Mouse (Mus musculus): Measurements from ENCODE around the gene Rexo4. TPM values are rescaled to one million over a fixed set of nuclear protein-coding genes. Genes with fewer than 3 reads are reported as not detected.

Rexo4 gene
- polyA plus RNA-seq, 1 experiment from 2014 or later, result 51.4 TPM

DNA sequence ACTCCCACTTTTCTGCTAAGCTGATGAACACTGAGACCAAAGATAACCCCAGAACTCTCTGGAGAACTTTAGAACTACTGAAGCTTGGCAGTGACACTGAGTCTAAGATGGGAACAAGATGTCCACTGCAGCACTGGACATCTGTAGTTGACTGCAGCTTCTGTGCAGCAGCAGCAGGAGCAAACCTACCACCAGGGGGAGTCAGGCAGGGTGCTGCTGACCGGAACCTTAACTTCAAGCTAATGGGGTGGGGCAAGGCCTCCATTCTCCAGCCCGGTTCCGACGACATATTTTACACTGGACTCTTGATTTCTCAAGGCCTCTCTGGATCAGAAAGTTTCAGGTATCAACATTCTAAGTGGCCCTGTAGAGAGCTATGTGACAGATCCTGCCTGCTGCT is 57.1 kb downstream of the Rexo4 start:
- DNase-seq (ENCODE audit: low spot score, missing footprints) (peak; percentile 91), ATAC-seq (ENCODE audit: low FRiP score) (no peak)
- peaks cover 14% of the 10 kb centered on the region for H3K36me3 ChIP-seq (ENCODE audit: control insufficient read depth, insufficient read depth, low read length)
- no peak overlapping the region for H3K4me2 ChIP-seq
- no peak overlapping the region for H3K27ac ChIP-seq (ENCODE audit: low read depth, low read length)
- H3K4me1 ChIP-seq (ENCODE audit: control insufficient read depth, insufficient read depth, low read length), result peaks cover 26% of the 10 kb centered on the region
- 74% methylated on average over 4 of the region's 4 CpGs for WGBS
- no peaks in the 10 kb centered on the region for H3K27me3 ChIP-seq (ENCODE audit: control insufficient read depth, insufficient read depth, low read length)
- H3K9me3 ChIP-seq (ENCODE audit: control insufficient read depth, low read length), result no peaks in the 10 kb centered on the region
- H3K4me3 ChIP-seq (ENCODE audit: low read depth, low read length), result no peak overlapping the region
- no peak overlapping the region for H3K9ac ChIP-seq (ENCODE audit: low read length)

DNA sequence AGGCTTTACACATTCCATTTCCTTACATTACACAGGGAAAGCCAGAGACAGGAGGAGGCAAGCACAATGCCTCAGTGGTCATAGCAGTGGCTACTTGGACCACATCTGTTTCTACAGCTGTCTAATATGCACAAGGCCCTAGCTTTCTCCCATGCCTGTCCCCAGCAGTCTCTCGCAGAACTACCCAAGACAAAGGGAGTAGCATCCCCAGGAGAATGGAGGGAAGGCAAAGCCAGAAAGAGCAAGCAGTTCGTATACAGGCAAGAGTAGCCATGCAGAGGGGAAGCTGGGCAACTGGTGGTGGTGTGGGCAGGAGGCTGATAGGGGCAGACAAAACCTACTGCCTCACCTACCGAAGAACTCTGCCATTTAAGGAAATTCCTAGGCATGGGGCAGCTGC is 57.8 kb downstream of the Rexo4 start:
- 88% methylated on average over 3 of the region's 3 CpGs for WGBS
- Histone ChIP-seq H3K9ac (ENCODE audit: low read length) (no peak overlapping the region), H3K36me3 (ENCODE audit: control insufficient read depth, insufficient read depth, low read length) (peaks cover 11% of the 10 kb centered on the region; the same call in 1 of the 2 replicates)

GRCm38 (mm10) chr2:26905936-26906335 is 58.2 kb downstream of the Rexo4 start:
- WGBS, result 94% methylated on average over 2 of the region's 2 CpGs
- ATAC-seq (ENCODE audit: low FRiP score) (no peak), DNase-seq (ENCODE audit: low spot score, missing footprints) (peak; percentile 64)
- Histone ChIP-seq H3K36me3 (ENCODE audit: control insufficient read depth, insufficient read depth, low read length) (peaks cover 11% of the 10 kb centered on the region; the same call in 1 of the 2 replicates), H3K27me3 (ENCODE audit: control insufficient read depth, insufficient read depth, low read length) (no peaks in the 10 kb centered on the region), H3K9ac (ENCODE audit: low read length) (no peak overlapping the region), H3K27ac (ENCODE audit: low read depth, low read length) (no peak overlapping the region), H3K4me2 (no peak overlapping the region), H3K4me3 (ENCODE audit: low read depth, low read length) (no peak overlapping the region), H3K9me3 (ENCODE audit: control insufficient read depth, low read length) (no peaks in the 10 kb centered on the region), H3K4me1 (ENCODE audit: control insufficient read depth, insufficient read depth, low read length) (peaks cover 26% of the 10 kb centered on the region)

More for the DNA sequence above, 57.8 kb downstream of the Rexo4 start:
- Histone ChIP-seq H3K9me3 (ENCODE audit: control insufficient read depth, low read length) (no peaks in the 10 kb centered on the region), H3K27me3 (ENCODE audit: control insufficient read depth, insufficient read depth, low read length) (no peaks in the 10 kb centered on the region), H3K4me3 (ENCODE audit: low read depth, low read length) (no peak overlapping the region), H3K4me1 (ENCODE audit: control insufficient read depth, insufficient read depth, low read length) (peaks cover 26% of the 10 kb centered on the region), H3K4me2 (no peak overlapping the region), H3K27ac (ENCODE audit: low read depth, low read length) (no peak overlapping the region)
- DNase-seq (ENCODE audit: low spot score, missing footprints) (peak; percentile 78), ATAC-seq (ENCODE audit: low FRiP score) (no peak)

Other genes starting within 250 kb of the Rexo4 start
- not detected in 2 replicates for gene Abo, start 99.4 kb downstream of the Rexo4 start, polyA plus RNA-seq (2014; fragmentation: Nextera tagmentation; extraction: Ambion mirVana)
- gene Surf6, start 61.5 kb downstream of the Rexo4 start, polyA plus RNA-seq (2014; fragmentation: Nextera tagmentation; extraction: Ambion mirVana), result 11.6 and 15.2 TPM in 2 replicates
- gene Med22, start 53.7 kb downstream of the Rexo4 start, polyA plus RNA-seq (2014; fragmentation: Nextera tagmentation; extraction: Ambion mirVana), result 96.5 and 99.5 TPM in 2 replicates
- gene Rpl7a, start 53.6 kb downstream of the Rexo4 start, polyA plus RNA-seq (2014; fragmentation: Nextera tagmentation; extraction: Ambion mirVana), result 631 and 654 TPM in 2 replicates
- gene Surf2, start 48.0 kb downstream of the Rexo4 start, polyA plus RNA-seq (2014; fragmentation: Nextera tagmentation; extraction: Ambion mirVana), result 46.5 and 48.4 TPM in 2 replicates
- 49.0 and 54.0 TPM in 2 replicates for gene Surf1, start 47.9 kb downstream of the Rexo4 start, polyA plus RNA-seq (2014; fragmentation: Nextera tagmentation; extraction: Ambion mirVana)
- gene Surf4, start 30.5 kb downstream of the Rexo4 start, polyA plus RNA-seq (2014; fragmentation: Nextera tagmentation; extraction: Ambion mirVana), result 137 and 139 TPM in 2 replicates
- 0.07 TPM in 1 of 2 replicates, not detected in the other for gene Stkld1, start 30.3 kb downstream of the Rexo4 start, polyA plus RNA-seq (2014; fragmentation: Nextera tagmentation; extraction: Ambion mirVana)
- not detected in 2 replicates for gene Adamts13, start 9.0 kb upstream of the Rexo4 start, polyA plus RNA-seq (2014; fragmentation: Nextera tagmentation; extraction: Ambion mirVana)
- gene Cacfd1, start 45.5 kb upstream of the Rexo4 start, polyA plus RNA-seq (2014; fragmentation: Nextera tagmentation; extraction: Ambion mirVana), result 87.6 and 93.8 TPM in 2 replicates
- gene Slc2a6, start 63.6 kb upstream of the Rexo4 start, polyA plus RNA-seq (2014; fragmentation: Nextera tagmentation; extraction: Ambion mirVana), result 1.2 and 1.6 TPM in 2 replicates
- not detected in 2 replicates for gene Mymk, start 107.8 kb upstream of the Rexo4 start, polyA plus RNA-seq (2014; fragmentation: Nextera tagmentation; extraction: Ambion mirVana)
- gene Adamtsl2, start 115.0 kb upstream of the Rexo4 start, polyA plus RNA-seq (2014; fragmentation: Nextera tagmentation; extraction: Ambion mirVana), result 3.9 and 5.9 TPM in 2 replicates
- gene Fam163b, start 178.1 kb upstream of the Rexo4 start, polyA plus RNA-seq (2014; fragmentation: Nextera tagmentation; extraction: Ambion mirVana), result 0.10 and 0.15 TPM in 2 replicates
- 0.48 TPM in 1 of 2 replicates, not detected in the other for gene Dbh, start 200.8 kb upstream of the Rexo4 start, polyA plus RNA-seq (2014; fragmentation: Nextera tagmentation; extraction: Ambion mirVana)

All from midbrain, embryonic 11.5 days (tissue).